Mouse (Mus musculus) urinary bladder, adult 18-20 months (tissue): ENCODE results near the gene Calhm4.
A peak's percentile ranks its signal among the peaks of the same experiment; 100 is the strongest.
"Not testable (repeated sequence)": the region's sequence is repeated elsewhere in the genome, so short reads cannot be mapped to it uniquely, and the experiment has no call there.

Experiments
- DNase-seq, 2 experiments: peaks; one replicate each; pipeline ENCODE4 v3.0.0; 2022; ENCODE audit warnings: low spot score in 2 of 2, mixed read lengths in 2 of 2

Calhm4 gene

DNA sequence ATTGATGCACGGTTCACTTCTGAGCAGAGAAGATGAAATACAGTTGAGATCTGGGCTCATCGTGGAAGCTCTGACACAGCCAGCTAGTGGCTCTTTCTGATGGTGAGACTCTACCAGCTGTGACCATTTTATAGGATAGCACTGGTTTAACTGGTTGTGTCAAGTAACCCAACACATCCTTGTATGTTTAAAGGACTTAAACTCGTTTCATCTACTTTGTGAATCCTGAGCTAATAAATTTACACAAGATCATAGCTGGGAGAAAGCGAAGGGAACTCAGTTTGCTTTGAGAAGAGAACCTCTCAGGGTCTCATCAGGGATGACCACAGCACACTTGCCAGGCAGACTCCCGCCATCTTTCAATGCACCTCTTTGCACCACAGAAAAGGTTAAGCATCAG is at the start of gene Calhm4:
Gene Calhm4, minus strand, starts transcription at position 101 of the 400 bp plus-strand sequence.
- DNase-seq: no peak

DNA sequence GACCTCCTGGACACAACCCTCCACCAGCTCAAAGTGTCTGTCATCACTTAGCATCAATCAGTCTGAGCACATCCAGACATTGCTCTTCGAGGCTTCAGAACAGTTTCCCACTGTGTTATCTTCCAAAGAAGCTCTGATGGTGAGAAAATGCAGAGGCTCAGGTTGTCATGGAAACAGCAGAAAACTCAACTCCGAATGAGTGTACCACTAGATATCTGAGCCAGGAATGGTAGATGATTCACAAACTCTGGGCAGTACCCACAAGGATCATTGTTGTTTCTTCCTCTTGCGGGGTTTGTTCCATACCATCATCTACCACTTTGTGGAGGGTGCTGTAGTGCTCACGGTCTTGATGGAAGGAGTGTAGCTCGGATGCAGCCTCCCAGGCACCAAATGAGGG is 47.8 kb upstream of the Calhm4 start:
- DNase-seq: no peak

DNA sequence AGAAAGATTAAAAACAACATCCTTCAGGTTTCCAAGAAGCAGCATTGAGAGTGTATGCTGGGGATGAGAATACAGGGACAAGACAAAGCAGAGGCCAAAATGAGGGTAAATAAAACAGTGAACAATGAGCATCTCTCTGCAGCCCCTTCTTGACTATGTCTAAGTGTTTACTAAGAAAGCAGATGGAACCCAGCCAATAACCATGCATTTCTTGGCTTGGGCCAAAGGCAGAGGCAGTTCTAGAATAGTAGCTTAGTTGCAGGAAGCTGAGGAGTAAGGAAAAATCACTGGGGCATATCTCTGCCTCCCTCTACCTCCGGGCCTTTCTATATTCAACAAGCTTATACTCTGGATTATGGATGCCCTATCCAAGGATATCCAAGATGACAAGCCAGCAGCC is 46.4 kb upstream of the Calhm4 start:
- DNase-seq: no peak

DNA sequence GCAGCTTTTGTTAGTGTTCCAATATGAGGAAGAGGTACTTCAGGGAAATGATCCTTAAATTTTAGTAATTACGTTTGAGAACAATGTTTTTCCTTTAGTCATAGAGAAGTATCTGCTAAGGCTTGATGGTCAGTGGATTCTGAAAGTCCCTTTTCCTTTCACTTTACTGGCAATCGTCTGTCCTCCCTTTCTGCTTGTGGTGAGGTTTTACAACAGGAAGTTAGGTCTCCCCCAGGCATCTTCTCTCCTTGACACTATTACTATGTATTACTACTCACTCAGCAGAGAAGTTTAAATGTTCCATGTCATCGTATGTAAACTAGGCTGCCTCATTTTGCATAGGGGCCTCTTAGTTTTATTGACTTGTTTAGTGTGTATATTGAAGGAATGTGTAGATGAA is 45.4 kb upstream of the Calhm4 start:
- DNase-seq: no peak

DNA sequence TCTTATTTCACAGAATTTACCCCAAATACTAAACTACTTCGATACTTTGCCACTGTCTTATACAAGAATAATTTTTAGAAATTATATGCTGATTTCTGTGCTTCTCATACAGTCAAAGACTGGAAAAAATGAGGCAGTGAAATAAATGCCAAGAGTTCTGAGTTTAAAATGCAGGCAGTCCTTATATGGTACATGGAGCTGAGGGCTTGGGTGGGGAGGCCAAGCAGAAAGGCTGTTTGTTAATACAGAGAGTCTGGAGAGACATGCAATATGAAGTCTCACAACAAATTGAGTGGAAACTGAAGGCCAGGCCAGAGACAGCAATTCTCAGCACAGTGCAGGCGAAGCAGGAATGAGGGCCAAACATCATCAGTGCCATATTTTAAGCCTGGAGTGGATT is 44.4 kb upstream of the Calhm4 start:
- DNase-seq: no peak

DNA sequence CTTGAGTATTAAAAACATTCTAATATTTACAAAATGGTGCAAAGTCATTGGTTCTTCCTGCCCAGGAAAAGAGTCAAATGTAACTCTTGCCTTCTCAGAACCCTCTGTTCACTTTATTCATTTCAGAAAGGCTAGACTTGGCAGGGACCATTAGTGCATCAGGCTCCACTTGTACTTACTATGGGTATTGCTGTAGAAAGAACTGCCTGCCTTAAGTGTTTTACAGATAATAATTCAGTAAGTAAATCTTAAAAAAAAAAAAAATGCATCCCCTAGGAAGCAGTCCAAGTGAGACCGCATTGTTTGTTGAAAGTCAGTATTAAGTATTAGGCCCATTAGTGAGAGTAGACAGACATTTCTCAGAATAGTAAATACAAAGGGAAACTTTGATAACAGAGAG is 42.4 kb upstream of the Calhm4 start:
- DNase-seq: no peak

DNA sequence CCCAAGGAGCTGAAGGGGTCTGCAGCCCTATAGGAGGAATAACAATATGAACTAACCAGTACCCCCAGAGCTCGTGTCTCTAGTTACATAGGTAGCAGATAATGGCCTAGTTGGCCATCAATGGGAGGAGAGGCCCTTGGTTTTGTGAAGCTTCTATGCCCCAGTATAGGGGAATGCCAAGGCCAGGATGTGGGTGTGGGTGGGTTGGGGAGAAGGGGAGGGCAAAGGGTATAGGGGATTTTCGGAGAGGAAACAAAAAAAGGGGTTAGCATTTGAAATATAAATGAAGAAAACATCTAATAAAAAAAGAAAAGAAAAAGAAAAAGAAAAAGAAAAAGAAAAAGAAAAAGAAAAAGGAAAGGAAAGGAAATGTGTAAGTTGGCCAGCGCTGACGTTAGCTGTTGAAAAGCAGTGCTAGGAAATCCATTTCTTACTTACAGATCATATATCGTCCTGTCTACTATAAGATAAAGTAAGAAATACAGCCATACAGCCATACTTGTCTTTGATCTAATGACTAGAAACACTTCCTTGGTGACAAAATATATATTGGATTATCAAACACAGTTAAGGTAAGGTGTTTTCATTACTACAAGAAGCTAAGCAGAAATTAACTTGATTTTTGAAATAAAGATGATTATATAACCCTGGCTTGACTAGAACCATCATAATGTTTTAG is 30.6 kb upstream of the Calhm4 start:
- DNase-seq: no peak

DNA sequence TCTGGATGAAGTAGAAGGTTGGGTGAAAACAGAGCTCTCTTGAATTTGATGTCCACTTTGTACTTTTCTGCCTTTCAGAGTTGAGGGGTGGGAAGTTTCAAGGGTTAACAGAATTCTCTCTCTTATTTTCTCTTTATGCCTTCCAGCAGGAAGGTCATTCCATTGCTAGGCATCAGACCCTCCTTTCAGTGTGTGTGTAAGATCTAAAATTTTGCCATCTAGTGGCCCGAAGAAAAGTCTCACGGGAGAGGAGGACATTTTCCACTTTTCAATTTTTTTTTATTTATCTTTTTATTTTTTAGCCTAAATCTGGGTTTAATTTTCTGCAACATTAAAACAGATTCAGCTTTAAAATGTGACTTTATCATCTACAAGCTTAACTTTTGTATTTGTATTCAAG is 27.5 kb upstream of the Calhm4 start:
- DNase-seq: no peak

DNA sequence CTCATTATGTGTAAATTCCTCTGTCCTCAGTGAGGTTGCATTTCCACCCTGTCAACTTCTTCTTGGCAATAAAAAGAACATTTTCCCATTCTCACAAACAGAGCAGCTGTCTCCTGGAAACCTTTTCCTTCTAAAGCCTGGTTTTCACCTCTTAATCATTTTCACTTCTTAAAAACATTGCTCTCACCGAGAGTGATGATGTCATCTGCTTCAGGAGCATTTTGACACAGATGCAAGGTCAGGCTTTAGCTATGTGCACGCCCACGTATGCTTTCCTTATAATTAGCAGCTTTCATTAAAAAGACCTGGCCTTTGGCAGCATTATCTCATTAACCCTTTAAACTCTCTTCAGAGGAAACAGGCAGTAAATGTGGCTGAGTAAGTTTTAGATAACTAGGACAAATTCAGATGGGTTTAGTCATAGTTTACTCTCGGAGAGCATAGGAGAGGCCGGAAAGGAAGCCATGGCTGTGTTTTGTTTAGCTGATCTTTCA is 26.9 kb upstream of the Calhm4 start:
- DNase-seq: no peak

DNA sequence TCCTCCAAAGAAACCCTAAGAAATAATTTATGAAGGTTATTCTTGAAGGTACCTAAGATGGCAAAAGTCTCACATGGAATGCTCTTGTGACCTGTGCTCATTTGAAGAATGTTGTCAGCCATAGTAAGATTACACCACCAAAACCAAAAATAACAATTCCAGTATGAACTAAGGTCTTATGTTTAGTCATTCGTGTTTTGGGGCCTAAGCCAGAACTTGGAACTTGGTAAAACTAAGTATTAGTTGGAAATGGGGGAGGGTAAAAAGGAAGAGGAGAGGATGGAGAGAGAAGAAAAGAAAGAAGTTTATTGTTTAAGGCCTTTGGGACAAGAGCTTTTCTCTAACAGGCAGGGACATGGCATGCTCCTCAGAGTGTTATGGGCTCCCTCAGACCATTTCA is 25.5 kb upstream of the Calhm4 start:
- no peak for DNase-seq

DNA sequence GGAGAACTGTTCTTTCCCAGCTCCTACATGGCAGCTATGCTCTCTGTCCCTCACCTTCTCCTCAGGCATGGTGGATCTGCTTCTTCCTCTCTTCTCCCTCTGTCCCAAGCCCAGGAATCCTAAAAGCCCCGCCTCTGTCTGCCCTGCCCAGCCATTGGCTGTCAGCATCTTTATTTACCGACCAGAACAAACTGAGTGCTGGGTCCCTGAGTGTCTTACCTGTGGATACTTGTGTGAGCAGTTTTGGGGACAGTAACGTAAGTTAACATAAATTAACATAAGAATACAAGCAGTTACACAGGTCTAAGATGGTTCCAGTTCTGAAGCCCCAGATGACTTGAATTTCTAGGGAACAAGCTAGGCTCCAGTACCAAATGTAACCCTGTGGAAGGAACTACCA is 22.5 kb upstream of the Calhm4 start:
- no peak for DNase-seq

DNA sequence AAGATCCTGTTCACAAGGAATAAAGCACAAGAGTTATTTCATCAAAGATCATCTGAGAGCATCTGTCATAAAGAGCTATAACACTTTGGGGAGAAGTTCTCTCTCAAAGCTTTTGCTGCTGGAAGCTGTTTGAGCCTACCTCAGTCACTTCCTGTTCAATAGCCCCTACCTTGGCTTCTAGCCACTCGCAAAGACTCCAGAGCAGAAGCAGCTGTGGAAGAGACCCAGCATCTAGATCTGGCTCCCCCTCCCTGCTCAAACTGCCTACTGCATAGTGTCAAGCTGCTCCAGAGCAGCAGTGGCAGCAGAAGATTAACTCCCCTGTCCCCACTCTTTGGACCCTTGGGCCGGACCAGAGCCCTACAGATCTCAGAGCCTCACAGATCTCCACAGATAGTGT is 9.9 kb upstream of the Calhm4 start:
- no peak for DNase-seq

DNA sequence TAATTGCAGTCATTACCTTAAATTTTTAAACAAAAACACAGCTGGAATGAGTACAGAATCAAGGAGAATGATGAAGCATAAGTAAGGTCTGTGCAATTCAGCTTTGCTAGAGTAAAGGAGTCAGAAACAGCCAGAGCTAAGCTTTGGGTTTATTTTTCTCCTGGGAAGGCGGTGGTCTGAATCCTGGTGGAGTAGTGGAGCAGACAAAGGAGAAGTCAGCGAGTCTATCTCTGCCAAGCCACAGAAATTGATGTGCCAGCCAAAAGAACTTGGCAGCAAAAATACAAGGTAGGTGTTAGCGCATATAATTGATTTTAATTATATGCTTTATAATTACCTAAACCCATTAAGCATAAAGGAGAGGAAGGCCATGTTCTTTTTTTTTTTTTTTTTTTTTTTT is 6.7 kb downstream of the Calhm4 start, which contains the start of gene Trappc3l:
Gene Trappc3l, plus strand, starts transcription at position 197 of the 400 bp plus-strand sequence.
- no peak for DNase-seq

DNA sequence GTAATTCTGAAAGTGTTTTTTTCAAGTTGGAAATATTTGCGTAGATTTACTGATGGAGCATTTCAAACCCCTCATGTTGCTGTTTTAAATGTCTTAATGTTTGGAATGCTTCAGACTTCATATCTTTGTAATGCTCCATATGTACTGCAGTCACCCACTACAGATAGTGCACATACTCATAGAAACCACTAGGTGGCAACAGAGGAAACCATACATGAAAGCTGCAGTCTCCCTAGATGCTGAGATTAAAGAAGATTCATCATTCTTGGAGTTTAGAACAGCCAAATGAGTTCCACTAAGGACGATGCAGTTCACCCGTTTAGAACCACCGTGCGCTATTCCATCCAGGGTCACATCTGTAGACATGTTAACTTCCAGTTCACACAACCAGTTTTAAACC is 7.5 kb downstream of the Calhm4 start:
- DNase-seq: no peak

DNA sequence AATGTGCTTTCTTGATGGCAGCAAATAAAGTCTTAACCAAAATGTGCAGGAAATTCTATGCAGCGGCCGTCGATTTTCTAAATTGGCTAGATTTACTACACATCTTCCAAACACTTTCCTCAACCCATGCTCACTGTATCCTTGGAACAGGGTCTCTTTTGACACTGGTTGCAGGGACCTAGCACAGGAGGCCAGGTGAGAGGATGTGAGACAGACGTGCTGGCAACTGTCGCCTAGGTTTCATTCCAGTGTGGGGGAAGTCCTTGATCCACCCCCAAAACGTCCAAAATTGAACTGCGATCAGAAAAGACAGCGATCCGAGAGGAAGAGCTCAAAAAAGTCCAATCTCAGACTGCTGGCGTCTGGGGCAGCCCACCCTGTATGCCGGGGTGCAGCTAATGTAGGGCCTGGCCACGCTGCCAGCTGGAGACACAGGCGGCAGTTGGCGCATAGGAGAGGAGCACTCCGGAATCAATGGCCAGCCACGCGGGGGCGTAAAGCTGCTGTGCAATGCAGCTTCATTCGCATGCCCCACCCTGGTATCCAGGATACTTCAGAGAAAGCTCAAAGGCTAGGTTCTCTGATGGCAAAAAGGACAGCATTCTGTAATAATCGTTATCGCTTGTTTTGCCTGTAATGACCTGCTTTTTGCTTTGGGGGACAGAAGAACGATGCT is 10.3 kb downstream of the Calhm4 start:
- DNase-seq: peak; percentile 38 to 50

DNA sequence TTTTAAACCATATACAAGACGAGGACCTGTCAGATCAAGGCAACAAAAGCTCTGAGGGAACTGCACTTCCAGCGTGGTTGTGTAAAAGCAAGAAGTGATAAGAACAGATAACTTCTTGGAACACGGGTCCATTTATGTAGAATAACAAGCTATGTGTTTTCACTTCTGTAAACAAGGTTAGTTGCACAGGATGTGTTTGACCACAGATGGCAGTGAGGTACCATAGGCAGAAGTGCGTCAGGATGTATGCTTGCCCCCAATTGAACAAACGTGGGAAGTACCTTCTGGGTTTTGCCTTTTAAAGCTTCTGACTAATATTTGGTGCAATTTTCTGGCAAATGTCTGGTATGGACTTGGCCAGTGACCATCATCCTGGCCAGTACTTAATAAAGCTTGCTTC is 13.8 kb downstream of the Calhm4 start:
- DNase-seq: no peak

DNA sequence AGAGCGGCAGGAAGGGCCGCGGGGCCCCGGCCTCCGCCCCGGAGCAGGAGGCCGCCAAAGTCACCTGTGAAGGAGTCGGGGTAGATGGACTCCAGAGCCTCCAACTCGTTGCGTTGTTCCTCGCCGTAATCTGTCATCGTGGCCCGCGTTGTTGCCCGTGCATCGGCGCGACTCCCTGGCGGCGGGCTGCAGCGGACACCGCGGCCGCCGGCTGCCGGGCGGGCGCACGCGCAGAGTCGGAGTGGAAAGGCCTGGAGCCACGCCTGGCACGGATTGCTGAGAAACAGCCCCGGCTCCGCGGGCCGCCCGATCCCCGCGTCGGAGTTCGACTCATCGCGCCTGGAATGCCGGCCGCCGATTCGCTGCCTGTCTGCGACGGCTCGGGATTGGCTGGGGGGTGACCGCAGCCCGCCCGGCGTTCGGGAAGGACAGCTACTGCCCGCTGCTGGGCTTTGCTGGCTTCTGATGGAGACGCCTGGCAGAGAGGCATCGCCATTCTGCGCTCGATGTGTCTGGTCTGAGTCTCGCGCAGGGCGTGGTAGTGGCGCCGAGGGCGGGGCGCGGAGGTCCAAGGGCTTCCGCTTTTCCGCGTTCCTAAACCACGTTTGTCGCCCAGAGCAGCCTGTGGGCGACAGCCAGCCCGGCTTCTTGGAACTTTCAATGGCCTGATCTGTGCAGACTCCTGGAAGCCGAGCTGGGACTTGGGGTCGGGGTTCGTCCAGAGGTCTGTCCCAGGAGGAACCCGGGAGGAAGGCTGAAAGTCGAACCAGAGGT is 24.6 kb downstream of the Calhm4 start, which contains the start of gene Rwdd1:
Gene Rwdd1, minus strand, starts transcription at position 323 of the 774 bp plus-strand sequence.
- DNase-seq: peak; percentile 98

DNA sequence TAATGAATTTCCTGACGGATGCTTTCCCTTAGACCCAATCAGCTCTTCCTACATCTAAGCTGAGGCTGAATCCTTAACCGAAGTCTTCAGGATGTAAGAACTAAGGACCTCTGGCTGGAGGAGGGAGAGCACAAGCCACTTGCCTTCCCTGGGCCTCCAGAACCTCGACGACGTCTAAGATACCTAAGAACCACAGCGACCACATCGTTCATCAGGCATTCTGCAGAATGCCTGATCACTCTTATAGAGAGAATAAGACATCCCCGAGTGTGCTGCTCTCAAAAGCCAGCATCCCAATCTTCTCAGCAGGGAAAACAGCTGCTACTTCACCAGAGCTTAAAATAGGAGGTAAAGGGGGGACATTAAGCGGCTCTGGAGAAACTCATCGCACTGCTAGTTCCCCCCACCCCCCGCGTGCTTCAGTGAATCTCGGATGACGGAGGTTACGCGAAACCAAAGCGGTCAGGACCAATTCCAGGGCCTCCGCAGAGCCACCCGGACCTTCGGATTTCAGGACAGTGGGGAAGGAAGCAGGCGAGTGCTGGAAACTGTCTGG is 25.3 kb downstream of the Calhm4 start:
- no peak for DNase-seq

DNA sequence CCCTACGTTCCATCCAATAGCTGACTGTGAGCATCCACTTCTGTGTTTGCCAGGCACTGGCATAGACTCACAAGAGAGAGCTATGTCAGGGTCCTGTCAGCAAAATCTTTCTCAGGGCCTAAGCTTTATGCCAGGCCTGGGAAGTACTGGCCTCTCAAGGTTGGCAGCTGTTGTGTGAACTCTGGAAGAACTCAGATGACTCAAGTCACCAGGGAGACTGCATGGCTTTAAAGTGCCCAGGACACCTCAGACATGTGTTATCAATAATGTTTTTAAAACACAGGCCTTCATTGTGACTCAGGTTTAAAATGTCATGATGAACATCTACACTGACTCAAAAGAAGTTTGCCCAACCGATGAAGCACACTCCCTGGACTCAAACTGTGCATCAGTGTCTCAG is 30.9 kb downstream of the Calhm4 start:
- no peak for DNase-seq

DNA sequence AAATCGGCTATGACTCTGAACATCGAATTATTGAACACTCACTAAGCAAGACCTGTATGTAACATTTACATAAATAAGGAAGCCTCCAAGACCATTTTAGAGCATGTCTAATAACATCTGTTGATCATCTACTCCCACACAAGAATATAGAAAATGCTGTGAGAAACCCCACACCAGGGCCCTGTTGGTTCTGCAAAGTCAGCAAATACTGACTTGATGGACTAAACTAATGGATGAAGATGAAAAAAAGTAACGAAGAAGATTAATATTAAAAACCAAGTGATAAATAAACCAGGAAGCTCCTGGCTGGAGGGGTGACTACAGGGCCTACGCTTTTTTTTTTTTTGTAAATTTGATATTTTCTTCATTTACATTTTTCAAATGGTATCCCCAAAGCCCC is 31.5 kb downstream of the Calhm4 start:
- DNase-seq: no peak

DNA sequence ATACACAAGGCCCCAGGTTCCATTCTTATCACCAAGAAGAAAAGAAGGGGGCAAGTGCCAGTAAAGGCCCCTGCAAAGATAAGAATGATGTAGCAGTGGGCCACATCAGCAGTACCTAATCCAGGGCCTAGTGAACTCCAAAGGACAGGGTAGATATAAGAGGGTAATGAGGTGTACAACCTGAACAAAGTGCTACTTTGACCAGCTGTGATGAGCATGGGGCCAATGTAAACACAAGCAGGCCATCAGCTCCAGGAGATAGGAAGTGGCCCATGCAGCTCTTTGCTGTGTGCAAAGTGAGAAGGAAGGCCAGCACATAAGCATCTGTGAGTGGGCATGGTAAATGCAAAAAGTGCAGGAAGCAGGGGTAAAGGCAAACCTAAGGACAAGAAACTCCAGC is 45.7 kb downstream of the Calhm4 start:
- DNase-seq: no peak

DNA sequence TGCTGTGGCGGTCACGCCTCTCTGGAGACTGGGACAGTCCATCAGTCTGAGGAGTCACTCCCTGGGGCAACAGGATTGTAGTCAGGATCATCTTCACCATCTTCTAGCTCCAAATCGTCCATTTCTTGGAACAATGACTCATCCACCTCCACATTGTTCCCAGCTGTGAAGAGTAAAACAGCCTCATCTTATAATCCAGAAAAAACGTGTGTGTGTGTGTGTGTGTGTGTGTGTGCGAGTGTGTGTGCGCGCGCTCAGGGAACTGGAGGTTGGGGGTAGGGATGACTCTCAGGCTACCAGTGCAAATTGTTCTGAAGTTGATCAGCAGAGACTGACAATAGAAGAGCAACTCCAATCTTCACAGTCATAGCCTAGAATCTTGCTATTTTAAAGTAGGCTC is 47.4 kb downstream of the Calhm4 start:
- DNase-seq: not testable (repeated sequence)
